Mouse (Mus musculus) myocyte (in vitro differentiated cells): Measurements from ENCODE around the gene Fam69b. TPM values are rescaled to one million over a fixed set of nuclear protein-coding genes. Genes with fewer than 3 reads are reported as not detected.
A peak's percentile ranks its signal among the peaks of the same experiment; 100 is the strongest.

Experiments used
- H3K27me3 ChIP-seq: one replicate; pipeline ENCODE4 v1.6.1; 2011; ENCODE audit not compliant: control insufficient read depth, insufficient read depth, insufficient read length
- H3K36me3 ChIP-seq: one replicate; pipeline ENCODE4 v1.6.1; 2011; ENCODE audit not compliant: control insufficient read depth, insufficient read depth
- H3K4me2 ChIP-seq: one replicate; pipeline ENCODE4 v1.6.1; 2011; ENCODE audit warnings: low read depth, control low read depth
- H3K4me3 ChIP-seq: one replicate; pipeline ENCODE4 v1.5.1; 2011; ENCODE audit warnings: mild to moderate bottlenecking, control low read depth, moderate library complexity
- H3K79me2 ChIP-seq: one replicate; pipeline ENCODE4 v1.6.1; 2011; ENCODE audit not compliant: control insufficient read depth, insufficient read depth
- H3ac ChIP-seq: one replicate; pipeline ENCODE4 v1.6.1; 2011; ENCODE audit not compliant: control insufficient read depth, insufficient read length
- CEBPB ChIP-seq: IDR thresholded peaks from 2 replicates; pipeline ENCODE4 v1.6.1; 2011; ENCODE audit warnings: mild to moderate bottlenecking, moderate library complexity; ENCODE audit not compliant: poor library complexity, insufficient read depth, severe bottlenecking
- E2F4 ChIP-seq: IDR thresholded peaks from one replicate; pipeline ENCODE4 v1.6.1; 2011; ENCODE audit warnings: mild to moderate bottlenecking, control low read depth, moderate library complexity; ENCODE audit not compliant: insufficient read depth
- MAX ChIP-seq: IDR thresholded peaks from one replicate; pipeline ENCODE4 v1.6.1; 2011; ENCODE audit warnings: low read depth, mild to moderate bottlenecking, control low read depth
- MYOD1 ChIP-seq, 3 experiments: IDR thresholded peaks; one replicate each; pipeline ENCODE4 v1.6.1; 2011; ENCODE audit warnings: control low read depth in 2 of 3, low read depth in 2 of 3, mild to moderate bottlenecking in 2 of 3, moderate library complexity in 1 of 3; ENCODE audit not compliant: insufficient read length in 2 of 3, control insufficient read depth in 1 of 3
- MYOG ChIP-seq, 3 experiments: IDR thresholded peaks; one replicate each; pipeline ENCODE4 v1.6.1; 2011; ENCODE audit warnings: control low read depth in 2 of 3, low read depth in 2 of 3, mild to moderate bottlenecking in 2 of 3; ENCODE audit not compliant: insufficient read length in 2 of 3, control insufficient read depth in 1 of 3, insufficient read depth in 1 of 3
- POLR2A ChIP-seq: IDR thresholded peaks from one replicate; pipeline ENCODE4 v1.6.1; 2011; ENCODE audit warnings: low read depth, mild to moderate bottlenecking, control low read depth, moderate library complexity; ENCODE audit not compliant: insufficient read length
- POLR2AphosphoS2 ChIP-seq: IDR thresholded peaks from one replicate; pipeline ENCODE4 v1.6.1; 2011; ENCODE audit warnings: low read depth, control low read depth; ENCODE audit not compliant: insufficient read length
- REST ChIP-seq: IDR thresholded peaks from one replicate; pipeline ENCODE4 v1.6.1; 2011; ENCODE audit warnings: mild to moderate bottlenecking, control low read depth, moderate library complexity; ENCODE audit not compliant: insufficient read depth, insufficient read length
- SRF ChIP-seq: IDR thresholded peaks from one replicate; pipeline ENCODE4 v1.6.1; 2011; ENCODE audit warnings: low read depth; ENCODE audit not compliant: control insufficient read depth, insufficient read length
- TCF12 ChIP-seq: IDR thresholded peaks from one replicate; pipeline ENCODE4 v1.6.1; 2011; ENCODE audit warnings: mild to moderate bottlenecking, control low read depth; ENCODE audit not compliant: poor library complexity, insufficient read depth, severe bottlenecking
- TCF3 ChIP-seq: IDR thresholded peaks from one replicate; pipeline ENCODE4 v1.6.1; 2011; ENCODE audit warnings: low read depth, control low read depth; ENCODE audit not compliant: insufficient read length
- USF1 ChIP-seq: IDR thresholded peaks from one replicate; pipeline ENCODE4 v1.6.1; 2011; ENCODE audit warnings: low read depth, mild to moderate bottlenecking, control low read depth, moderate library complexity
- polyA plus RNA-seq: library from polyadenylated mRNA; unstranded; fragments of >200 nt; fragmentation: generic; extraction: Trizol; gene quantifications from one replicate; pipeline ENCODE4 v1.2.1, GENCODE M21; 2012; ENCODE audit warnings: missing spikeins

Fam69b gene
- polyA plus RNA-seq, 1 experiment = 2.6 TPM

DNA sequence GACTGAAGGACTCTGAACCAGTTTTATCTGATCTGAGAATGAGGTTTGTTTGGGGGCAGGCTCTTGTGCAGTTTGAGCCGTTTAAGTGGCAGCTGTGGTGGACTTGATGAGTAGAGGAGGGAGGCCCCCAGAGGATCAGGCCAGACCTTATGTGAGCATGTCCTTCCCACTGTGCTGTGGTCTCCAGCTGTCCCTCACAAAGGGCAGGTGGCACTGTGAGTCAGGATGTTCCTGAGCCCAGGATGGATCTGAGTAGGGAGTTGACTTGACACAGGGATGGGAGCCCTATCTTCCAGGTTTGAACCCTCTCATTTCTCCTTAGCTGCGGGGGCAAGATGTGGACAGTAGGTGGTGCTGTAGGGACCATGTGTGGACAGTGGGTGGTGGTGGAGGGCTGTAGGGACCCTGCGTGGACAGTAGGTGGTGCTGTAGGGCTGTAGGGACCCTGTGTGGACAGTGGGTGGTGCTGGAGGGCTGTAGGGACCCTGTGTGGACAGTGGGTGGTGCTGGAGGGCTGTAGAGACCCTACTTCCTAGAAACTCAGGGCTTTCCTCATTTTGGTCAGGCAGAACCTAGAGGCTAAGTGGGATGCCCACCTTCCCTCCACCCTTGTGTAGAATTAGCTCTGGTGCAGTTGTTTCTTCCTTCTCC lies 18.5 kb downstream of the Fam69b start:
- Histone ChIP-seq H3K4me2 (no peak overlapping the region), H3ac (no peak overlapping the region), H3K36me3 (no peaks in the 10 kb centered on the region), H3K27me3 (no peaks in the 10 kb centered on the region), H3K4me3 (no peak overlapping the region), H3K79me2 (no peaks in the 10 kb centered on the region)
- TF ChIP-seq TCF12 (no peak), POLR2A (no peak), MAX (no peak), CEBPB (no peak), REST (no peak), MYOD1 (IDR thresholded peaks at IDR 0.05; ENCODE audit: control insufficient read depth in 1 of 3, insufficient read length in 2 of 3, low read depth in 2 of 3) (peak in 1 of 3 experiments; percentile 5), SRF (peak; percentile 62), MYOG (IDR thresholded peaks at IDR 0.05; ENCODE audit: control insufficient read depth in 1 of 3, insufficient read depth in 1 of 3, insufficient read length in 2 of 3, low read depth in 2 of 3) (peak in 1 of 3 experiments; percentile 10)

DNA sequence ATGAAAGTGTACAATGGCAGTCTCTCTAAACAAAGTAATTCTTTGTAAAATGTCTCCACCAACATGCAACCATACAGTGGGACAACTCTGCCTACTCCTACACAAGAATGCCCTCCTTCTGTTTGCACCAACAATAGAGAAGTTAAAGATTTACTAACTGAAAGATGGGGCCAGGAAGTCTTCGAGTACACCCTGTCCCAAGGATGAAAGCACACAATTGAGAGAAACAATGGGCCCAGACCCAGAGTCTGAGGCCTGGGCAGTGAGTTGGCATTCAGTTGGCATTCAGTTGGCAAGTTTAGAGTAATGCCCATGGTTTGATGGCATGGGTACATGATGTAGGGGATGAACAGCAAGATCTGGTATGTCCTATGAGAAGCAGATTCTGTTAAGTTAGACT lies 26.4 kb downstream of the Fam69b start:
- Histone ChIP-seq H3ac (no peak overlapping the region), H3K4me2 (no peak overlapping the region), H3K27me3 (no peaks in the 10 kb centered on the region), H3K79me2 (no peaks in the 10 kb centered on the region), H3K36me3 (no peaks in the 10 kb centered on the region), H3K4me3 (no peak overlapping the region)
- TF ChIP-seq E2F4 (no peak), USF1 (no peak), TCF12 (no peak), REST (no peak), MAX (no peak), POLR2A (no peak), MYOD1 (IDR thresholded peaks at IDR 0.05; ENCODE audit: control insufficient read depth in 1 of 3, insufficient read length in 2 of 3, low read depth in 2 of 3) (no peak), POLR2AphosphoS2 (no peak), SRF (no peak), MYOG (IDR thresholded peaks at IDR 0.05; ENCODE audit: control insufficient read depth in 1 of 3, insufficient read depth in 1 of 3, insufficient read length in 2 of 3, low read depth in 2 of 3) (no peak), CEBPB (no peak), TCF3 (no peak)

- no peaks in the 10 kb centered on the region for H3K79me2 ChIP-seq
- no peak overlapping the region for H3K4me3 ChIP-seq
- H3K4me2 ChIP-seq = no peak overlapping the region
- no peaks in the 10 kb centered on the region for H3K36me3 ChIP-seq
- no peak for TF ChIP-seq E2F4
- TF ChIP-seq CEBPB = no peak
- TF ChIP-seq POLR2AphosphoS2 = no peak
- TF ChIP-seq SRF = no peak
- no peak for TF ChIP-seq TCF3
- no peak for TF ChIP-seq POLR2A
- peaks cover 8% of the 10 kb centered on the region for H3K27me3 ChIP-seq
- no peak overlapping the region for H3ac ChIP-seq
Observed at GRCm38 (mm10) chr2:26657426-26657825, 29.2 kb downstream of the Fam69b start.

GRCm38 (mm10) chr2:26661143-26661752 lies 33.0 kb downstream of the Fam69b start:
- H3K4me2 ChIP-seq = no peak overlapping the region
- peaks cover 14% of the 10 kb centered on the region for H3K27me3 ChIP-seq
- no peak overlapping the region for H3K4me3 ChIP-seq
- no peaks in the 10 kb centered on the region for H3K36me3 ChIP-seq
- H3K79me2 ChIP-seq = no peaks in the 10 kb centered on the region
- no peak overlapping the region for H3ac ChIP-seq
- no peak for TF ChIP-seq REST
- no peak for TF ChIP-seq USF1
- TF ChIP-seq MYOD1 (IDR thresholded peaks at IDR 0.05; ENCODE audit: control insufficient read depth in 1 of 3, insufficient read length in 2 of 3, low read depth in 2 of 3) = no peak
- TF ChIP-seq POLR2A = no peak
- no peak for TF ChIP-seq CEBPB
- TF ChIP-seq TCF3 = no peak
- no peak for TF ChIP-seq SRF
- no peak for TF ChIP-seq E2F4
- no peak for TF ChIP-seq POLR2AphosphoS2
- no peak for TF ChIP-seq TCF12
- no peak for TF ChIP-seq MYOG (IDR thresholded peaks at IDR 0.05; ENCODE audit: control insufficient read depth in 1 of 3, insufficient read depth in 1 of 3, insufficient read length in 2 of 3, low read depth in 2 of 3)

GRCm38 (mm10) chr2:26661768-26662508 lies 33.7 kb downstream of the Fam69b start:
- Histone ChIP-seq H3K4me2 (no peak overlapping the region), H3ac (no peak overlapping the region), H3K4me3 (no peak overlapping the region), H3K36me3 (no peaks in the 10 kb centered on the region), H3K79me2 (no peaks in the 10 kb centered on the region), H3K27me3 (peaks cover 14% of the 10 kb centered on the region)
- TF ChIP-seq MAX = no peak
- no peak for TF ChIP-seq E2F4
- no peak for TF ChIP-seq USF1
- no peak for TF ChIP-seq CEBPB
- no peak for TF ChIP-seq TCF3
- TF ChIP-seq POLR2AphosphoS2 = no peak
- TF ChIP-seq POLR2A = no peak
- no peak for TF ChIP-seq SRF
- no peak for TF ChIP-seq REST
- no peak for TF ChIP-seq MYOG (IDR thresholded peaks at IDR 0.05; ENCODE audit: control insufficient read depth in 1 of 3, insufficient read depth in 1 of 3, insufficient read length in 2 of 3, low read depth in 2 of 3)
- TF ChIP-seq MYOD1 (IDR thresholded peaks at IDR 0.05; ENCODE audit: control insufficient read depth in 1 of 3, insufficient read length in 2 of 3, low read depth in 2 of 3) = no peak
- TF ChIP-seq TCF12 = no peak
